ENCODE assay signal across 19 mouse cellular contexts in the genomic region with DNA sequence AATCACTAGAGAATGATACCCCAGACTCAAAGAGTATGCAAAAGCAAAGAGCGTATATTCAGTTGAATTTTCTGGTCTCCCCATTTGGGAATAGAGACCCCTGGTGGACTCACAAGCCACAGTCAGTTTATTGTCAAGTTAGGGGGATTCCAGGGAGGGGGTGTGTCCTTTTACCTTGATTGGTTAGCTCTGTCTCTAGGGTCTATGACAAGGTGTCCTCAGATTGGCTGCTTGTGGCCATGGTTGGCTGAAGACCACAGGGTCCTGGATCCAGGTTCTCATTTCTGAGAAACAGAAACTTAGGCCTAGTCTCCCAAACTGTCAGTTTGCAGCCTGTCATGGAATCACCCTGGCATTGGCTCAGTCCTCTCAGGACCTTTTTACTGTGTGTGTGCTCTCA. TPM values are rescaled to one million over a fixed set of nuclear protein-coding genes. Genes with fewer than 3 reads are reported as not detected.
DNase-seq lines count a peak whose midpoint lies in the region; ATAC-seq and TF ChIP-seq lines count a peak whose summit lies in the region.
"Had no signal": no experiment of that assay in that cellular context is flagged by ENCODE, and none has a peak within 500 bp of the region (broad histone marks: within the 10 kb centered on the region; RNA-seq: fewer than 3 reads in every experiment).

No protein-coding gene starts in this region.

- peaks cover 82% of the 10 kb centered on the region for H3K36me3 ChIP-seq in liver, postnatal 0 days (replicated peaks; ENCODE audit: insufficient read depth, low read length)
- H3K36me3 ChIP-seq in liver, embryonic 11.5 days (ENCODE audit: control insufficient read depth, insufficient read depth, low read length): peaks cover 58% of the 10 kb centered on the region
- peaks cover 30% of the 10 kb centered on the region for H3K36me3 ChIP-seq in ES-E14 (ENCODE audit: control insufficient read depth, insufficient read depth, low read length, poor library complexity, severe bottlenecking)

- no peaks in the 10 kb centered on the region for H3K4me1 ChIP-seq in liver, postnatal 0 days (ENCODE audit: insufficient read depth)
- H3K4me1 ChIP-seq in liver, embryonic 11.5 days (replicated peaks; ENCODE audit: control insufficient read depth, insufficient read depth, low read length): no peaks in the 10 kb centered on the region
- no peaks in the 10 kb centered on the region for H3K4me1 ChIP-seq in ES-E14 (ENCODE audit: control insufficient read depth in 2 of 2, insufficient read depth in 2 of 2, low read length in 2 of 2, poor library complexity in 1 of 2)
- H3K4me1 ChIP-seq: forebrain, embryonic 12.5 days; intestine, embryonic 15.5 days; limb, embryonic 10.5 days; neural tube, embryonic 13.5 days had no signal

- H3K4me2 ChIP-seq in liver, postnatal 0 days (ENCODE audit: low read depth, low read length): no peak overlapping the region
- no peak overlapping the region for H3K4me2 ChIP-seq in liver, embryonic 11.5 days
- H3K4me2 ChIP-seq: forebrain, embryonic 12.5 days; intestine, embryonic 15.5 days; neural tube, embryonic 13.5 days had no signal

- DNase-seq in CD4-positive, CD25-positive, alpha-beta regulatory T cell, adult 2 months (ENCODE audit: low read depth, low spot score): peak; percentile 27
- DNase-seq in liver, postnatal 0 days: no peak
- DNase-seq in liver, embryonic 11.5 days (ENCODE audit: low spot score): no peak
- peak; percentile 11 for DNase-seq in ES-E14 (ENCODE audit: low read depth, low spot score)
- DNase-seq in spleen, postnatal 10 days (ENCODE audit: low spot score in 2 of 2): no peak
- DNase-seq in cerebellum, adult 11 months: no peak
- DNase-seq: adrenal gland, adult 8-10 months; cerebellum, adult 9-11 months; heart, postnatal 36 days; kidney, postnatal 36 days; right cerebral cortex, adult 18-20 months had no signal

- H3K27ac ChIP-seq in liver, postnatal 0 days (ENCODE audit: low read depth): no peak overlapping the region
- H3K27ac ChIP-seq in liver, embryonic 11.5 days (ENCODE audit: low read depth, low read length): no peak overlapping the region
- no peak overlapping the region for H3K27ac ChIP-seq in ES-E14 (ENCODE audit: insufficient read depth, low read depth, low read length, poor library complexity, severe bottlenecking)
- H3K27ac ChIP-seq: forebrain, embryonic 12.5 days; intestine, embryonic 15.5 days; limb, embryonic 10.5 days; liver, embryonic 14.5 days; macrophage; neural tube, embryonic 13.5 days had no signal

- TF ChIP-seq EP300 in liver, postnatal 0 days (IDR thresholded peaks at IDR 0.05; ENCODE audit: low read depth): no peak

- peak; percentile 16; the same call in 1 of the 2 replicates for TF ChIP-seq CTCF in liver, postnatal 0 days (IDR thresholded peaks at IDR 0.05; ENCODE audit: low read depth)

- H3K9me3 ChIP-seq in liver, postnatal 0 days (ENCODE audit: low read length): no peaks in the 10 kb centered on the region
- H3K9me3 ChIP-seq in liver, embryonic 11.5 days (ENCODE audit: control insufficient read depth, low read length): no peaks in the 10 kb centered on the region
- no peaks in the 10 kb centered on the region for H3K9me3 ChIP-seq in ES-E14 (ENCODE audit: control insufficient read depth, insufficient read depth, low read depth, low read length)
- H3K9me3 ChIP-seq: forebrain, embryonic 12.5 days; intestine, embryonic 15.5 days; limb, embryonic 10.5 days; neural tube, embryonic 13.5 days had no signal

- H3K9ac ChIP-seq in liver, postnatal 0 days (replicated peaks): no peak overlapping the region
- no peak overlapping the region for H3K9ac ChIP-seq in liver, embryonic 11.5 days (ENCODE audit: low read depth, low read length)
- H3K9ac ChIP-seq in ES-E14 (ENCODE audit: insufficient read depth, low read depth, low read length, poor library complexity, severe bottlenecking): no peak overlapping the region
- H3K9ac ChIP-seq: forebrain, embryonic 12.5 days; intestine, embryonic 15.5 days; liver, embryonic 14.5 days; neural tube, embryonic 13.5 days had no signal

- H3K4me3 ChIP-seq in liver, postnatal 0 days (ENCODE audit: low read depth, low read length): no peak overlapping the region
- no peak overlapping the region for H3K4me3 ChIP-seq in liver, embryonic 11.5 days (ENCODE audit: low read depth, low read length)
- no peak overlapping the region for H3K4me3 ChIP-seq in ES-E14 (ENCODE audit: insufficient read depth in 1 of 2, low read depth in 1 of 2, low read length in 2 of 2, poor library complexity in 1 of 2, severe bottlenecking in 1 of 2)
- H3K4me3 ChIP-seq: forebrain, embryonic 12.5 days; intestine, embryonic 15.5 days; limb, embryonic 10.5 days; neural tube, embryonic 13.5 days had no signal

- in situ Hi-C loops in ES-E14 (cut with MboI; ENCODE audit: low sequenced_read_pairs in 2 of 2, unreplicated experiment in 2 of 2): no loop called here

- WGBS in liver, postnatal 0 days (ENCODE audit: insufficient replicate concordance): 90% methylated on average over 1 of the region's 1 CpGs
- 94% methylated on average over 1 of the region's 1 CpGs for WGBS in liver, embryonic 11.5 days

- no peak for ATAC-seq in CD4-positive, CD25-positive, alpha-beta regulatory T cell, adult 4 months
- no peak for ATAC-seq in liver, postnatal 0 days
- ATAC-seq in liver, embryonic 11.5 days (replicated peaks; ENCODE audit: low FRiP score): no peak
- 0 out of 2 replicates have a peak, but pooled peaks have one; percentile 34 for ATAC-seq in megakaryocyte progenitor cell, adult 5-6 weeks (replicated peaks; ENCODE audit: poor library complexity)
- ATAC-seq: intestine, embryonic 15.5 days had no signal

- no peaks in the 10 kb centered on the region for H3K27me3 ChIP-seq in liver, postnatal 0 days (ENCODE audit: insufficient read depth, low read length)
- no peaks in the 10 kb centered on the region for H3K27me3 ChIP-seq in liver, embryonic 11.5 days (replicated peaks; ENCODE audit: control insufficient read depth, insufficient read depth, low read length)
- H3K27me3 ChIP-seq: forebrain, embryonic 12.5 days; intestine, embryonic 15.5 days; neural tube, embryonic 13.5 days had no signal

TF ChIP-seq in ES-E14, 5 proteins besides CTCF, POLR2A, EP300 and RAD21:
- TF ChIP-seq MAFK (IDR thresholded peaks at IDR 0.05; ENCODE audit: insufficient read depth, low read depth, low read length): no peak
- no peak for TF ChIP-seq CHD2 (IDR thresholded peaks at IDR 0.05; ENCODE audit: low read depth, low read length)
- TF ChIP-seq HCFC1 (IDR thresholded peaks at IDR 0.05; ENCODE audit: borderline replicate concordance, insufficient read depth, low read length): no peak
- no peak for TF ChIP-seq ZC3H11A (IDR thresholded peaks at IDR 0.05; ENCODE audit: borderline replicate concordance, low read depth, low read length)
- no peak for TF ChIP-seq ZNF384 (IDR thresholded peaks at IDR 0.05; ENCODE audit: low read depth, low read length)

RNA-seq across cellular contexts. Expression of gene Oip5, which starts 18.5 kb away (rescaled TPM):
- polyA plus RNA-seq in CD4-positive, CD25-positive, alpha-beta regulatory T cell, adult 4 months (2017; shearing (Covaris generic)): 1 to 10 TPM; 2.6 to 4.6 TPM
- 14.3 and 16.5 TPM in 2 replicates for polyA plus RNA-seq in liver, postnatal 0 days (2015; fragmentation: Nextera tagmentation; extraction: Ambion mirVana)
- polyA plus RNA-seq in liver, embryonic 11.5 days (2014; fragmentation: Nextera tagmentation; extraction: Ambion mirVana): 42.0 and 47.7 TPM in 2 replicates
- total RNA-seq in ES-E14 (2012; rRNA removed): 23.6 and 27.1 TPM in 2 replicates
- 19.5 and 21.9 TPM in 2 replicates for total RNA-seq in megakaryocyte progenitor cell, adult 5-6 weeks (2015)
- total RNA-seq in megakaryocyte progenitor cell, adult 5-6 weeks (2017): 26.9 and 29.6 TPM in 2 replicates

RNA-seq across cellular contexts. Expression of gene Nusap1, which starts 18.7 kb away (rescaled TPM):
- polyA plus RNA-seq in CD4-positive, CD25-positive, alpha-beta regulatory T cell, adult 4 months (2017; shearing (Covaris generic)): 10 to 100 TPM in 1 of 2 experiments, 1 to 10 TPM in 1; 7.6 to 15.0 TPM
- polyA plus RNA-seq in liver, postnatal 0 days (2015; fragmentation: Nextera tagmentation; extraction: Ambion mirVana): 45.8 and 48.5 TPM in 2 replicates
- polyA plus RNA-seq in liver, embryonic 11.5 days (2014; fragmentation: Nextera tagmentation; extraction: Ambion mirVana): 76.5 and 88.3 TPM in 2 replicates
- total RNA-seq in ES-E14 (2012; rRNA removed): 24.7 and 28.4 TPM in 2 replicates
- total RNA-seq in megakaryocyte progenitor cell, adult 5-6 weeks (2015): 85.9 and 103 TPM in 2 replicates
- 96.0 and 104 TPM in 2 replicates for total RNA-seq in megakaryocyte progenitor cell, adult 5-6 weeks (2017)

RNA-seq across cellular contexts. Expression of gene Ndufaf1, which starts 25.8 kb away (rescaled TPM):
- 10 to 100 TPM; 29.4 to 37.0 TPM for polyA plus RNA-seq in CD4-positive, CD25-positive, alpha-beta regulatory T cell, adult 4 months (2017; shearing (Covaris generic))
- 26.7 and 27.2 TPM in 2 replicates for polyA plus RNA-seq in liver, postnatal 0 days (2015; fragmentation: Nextera tagmentation; extraction: Ambion mirVana)
- 64.6 and 66.9 TPM in 2 replicates for polyA plus RNA-seq in liver, embryonic 11.5 days (2014; fragmentation: Nextera tagmentation; extraction: Ambion mirVana)
- 14.4 and 18.6 TPM in 2 replicates for total RNA-seq in ES-E14 (2012; rRNA removed)
- total RNA-seq in megakaryocyte progenitor cell, adult 5-6 weeks (2015): 37.3 and 38.8 TPM in 2 replicates
- 18.4 and 20.4 TPM in 2 replicates for total RNA-seq in megakaryocyte progenitor cell, adult 5-6 weeks (2017)

RNA-seq across cellular contexts. Expression of gene Rtf1, which starts 38.1 kb away (rescaled TPM):
- polyA plus RNA-seq in CD4-positive, CD25-positive, alpha-beta regulatory T cell, adult 4 months (2017; shearing (Covaris generic)): 10 to 100 TPM; 26.8 to 45.0 TPM
- 17.0 and 19.3 TPM in 2 replicates for polyA plus RNA-seq in liver, postnatal 0 days (2015; fragmentation: Nextera tagmentation; extraction: Ambion mirVana)
- polyA plus RNA-seq in liver, embryonic 11.5 days (2014; fragmentation: Nextera tagmentation; extraction: Ambion mirVana): 21.5 and 25.3 TPM in 2 replicates
- total RNA-seq in ES-E14 (2012; rRNA removed): 10.3 and 12.1 TPM in 2 replicates
- total RNA-seq in megakaryocyte progenitor cell, adult 5-6 weeks (2015): 39.1 and 41.9 TPM in 2 replicates
- 26.2 and 43.0 TPM in 2 replicates for total RNA-seq in megakaryocyte progenitor cell, adult 5-6 weeks (2017)

Comparison
In these comparisons a context has a peak if more than half of its experiments do, and no peak if none do; other contexts are left out.
1. DNase-seq: peak in CD4-positive, CD25-positive, alpha-beta regulatory T cell, adult 2 months (single experiment) and ES-E14 (single experiment); none in liver, postnatal 0 days (single experiment), liver, embryonic 11.5 days (single experiment), spleen, postnatal 10 days (0 of 2) and cerebellum, adult 11 months (single experiment).